Mouse (Mus musculus): Measurements from ENCODE around the gene Nodal. TPM values are rescaled to one million over a fixed set of nuclear protein-coding genes. Genes with fewer than 3 reads are reported as not detected.
A peak's percentile ranks its signal among the peaks of the same experiment; 100 is the strongest.
"Not testable (repeated sequence)": the region's sequence is repeated elsewhere in the genome, so short reads cannot be mapped to it uniquely, and the experiment has no call there.

The Nodal gene
- polyA plus RNA-seq, 1 experiment from 2014 or later: 0.30 TPM

GRCm38 (mm10) chr10:61443456-61443855, 25.7 kb downstream of the Nodal start:
- Histone ChIP-seq H3K9ac (no peak overlapping the region), H3K4me3 (no peak overlapping the region), H3K4me2 (no peak overlapping the region), H3K4me1 (replicated peaks) (peaks cover 51% of the 10 kb centered on the region), H3K27ac (replicated peaks) (no peak overlapping the region), H3K36me3 (no peaks in the 10 kb centered on the region), H3K9me3 (no peaks in the 10 kb centered on the region), H3K27me3 (no peaks in the 10 kb centered on the region)
- WGBS: 57% methylated on average over 6 of the region's 6 CpGs
- no peak for ATAC-seq (ENCODE audit: low FRiP score, low read depth)

GRCm38 (mm10) chr10:61443876-61444275, 26.1 kb downstream of the Nodal start:
- Histone ChIP-seq H3K36me3 (no peaks in the 10 kb centered on the region), H3K9ac (no peak overlapping the region), H3K27ac (replicated peaks) (no peak overlapping the region), H3K9me3 (no peaks in the 10 kb centered on the region), H3K27me3 (no peaks in the 10 kb centered on the region), H3K4me2 (no peak overlapping the region), H3K4me3 (no peak overlapping the region), H3K4me1 (replicated peaks) (peaks cover 56% of the 10 kb centered on the region)
- no peak for ATAC-seq (ENCODE audit: low FRiP score, low read depth)
- WGBS: 81% methylated on average over 1 of the region's 1 CpGs

GRCm38 (mm10) chr10:61445016-61445415, 27.2 kb downstream of the Nodal start:
- Histone ChIP-seq H3K27ac (replicated peaks) (no peak overlapping the region; the same call in 1 of the 2 replicates), H3K9ac (no peak overlapping the region), H3K4me1 (replicated peaks) (peaks cover 67% of the 10 kb centered on the region), H3K4me3 (no peak overlapping the region), H3K27me3 (no peaks in the 10 kb centered on the region), H3K36me3 (no peaks in the 10 kb centered on the region), H3K9me3 (no peaks in the 10 kb centered on the region), H3K4me2 (no peak overlapping the region)
- WGBS: 85% methylated on average over 3 of the region's 3 CpGs
- no peak for ATAC-seq (ENCODE audit: low FRiP score, low read depth)

- no peak for ATAC-seq (ENCODE audit: low FRiP score, low read depth)
- H3K4me2 ChIP-seq: no peak overlapping the region
- 69% methylated on average over 10 of the region's 10 CpGs for WGBS
- H3K4me3 ChIP-seq: no peak overlapping the region
- H3K4me1 ChIP-seq (replicated peaks): peaks cover 81% of the 10 kb centered on the region
- H3K9ac ChIP-seq: no peak overlapping the region
- no peaks in the 10 kb centered on the region for H3K36me3 ChIP-seq
- no peaks in the 10 kb centered on the region for H3K27me3 ChIP-seq
- H3K27ac ChIP-seq (replicated peaks): peak overlapping the region; percentile 31; the same call in 1 of the 2 replicates
- no peaks in the 10 kb centered on the region for H3K9me3 ChIP-seq
Observed at GRCm38 (mm10) chr10:61447581-61448353, 30.0 kb downstream of the Nodal start.

GRCm38 (mm10) chr10:61448834-61449233, 31.1 kb downstream of the Nodal start:
- Histone ChIP-seq H3K4me2 (no peak overlapping the region), H3K4me1 (replicated peaks) (peaks cover 73% of the 10 kb centered on the region), H3K9me3 (no peaks in the 10 kb centered on the region), H3K36me3 (no peaks in the 10 kb centered on the region), H3K9ac (no peak overlapping the region), H3K27me3 (no peaks in the 10 kb centered on the region), H3K4me3 (no peak overlapping the region), H3K27ac (replicated peaks) (peak overlapping the region; percentile 31; the same call in 1 of the 2 replicates)
- WGBS: 85% methylated on average over 3 of the region's 3 CpGs
- ATAC-seq (ENCODE audit: low FRiP score, low read depth): no peak

- H3K4me1 ChIP-seq (replicated peaks): peaks cover 50% of the 10 kb centered on the region
- peak overlapping the region; percentile 75; the same call in 1 of the 2 replicates for H3K27ac ChIP-seq (replicated peaks)
Observed at GRCm38 (mm10) chr10:61451463-61451930, 33.7 kb downstream of the Nodal start.

GRCm38 (mm10) chr10:61451931-61452617, 34.3 kb downstream of the Nodal start:
- ATAC-seq (ENCODE audit: low FRiP score, low read depth): peak; percentile 75
- under 1% methylated on average over 38 of the region's 62 CpGs for WGBS

More at GRCm38 (mm10) chr10:61451463-61451930, 33.7 kb downstream of the Nodal start:
- H3K27me3 ChIP-seq: no peaks in the 10 kb centered on the region
- no peak for ATAC-seq (ENCODE audit: low FRiP score, low read depth)
- peak overlapping the region; percentile 69 for H3K9ac ChIP-seq
- H3K4me3 ChIP-seq: peak overlapping the region; percentile 67
- H3K4me2 ChIP-seq: peak overlapping the region; percentile 92
- WGBS: 7% methylated on average over 8 of the region's 8 CpGs
- no peaks in the 10 kb centered on the region for H3K9me3 ChIP-seq
- H3K36me3 ChIP-seq: no peaks in the 10 kb centered on the region

GRCm38 (mm10) chr10:61452645-61453044, 34.9 kb downstream of the Nodal start, which contains the start of gene Eif4ebp2:
TSS of gene Eif4ebp2 (minus strand) at chr10:61452661.
- Histone ChIP-seq H3K27ac (replicated peaks) (peak within 1 kb of the TSS; percentile 75), H3K4me3 (peak within 1 kb of the TSS; percentile 67), H3K4me1 (replicated peaks) (peaks cover 39% of the 10 kb centered on the region), H3K27me3 (no peaks in the 10 kb centered on the region), H3K9ac (peak within 1 kb of the TSS; percentile 69), H3K9me3 (no peaks in the 10 kb centered on the region), H3K4me2 (peak within 1 kb of the TSS; percentile 92), H3K36me3 (no peaks in the 10 kb centered on the region)
- WGBS: 0% methylated on average over 19 of the region's 36 CpGs
- peak; percentile 98 for ATAC-seq (ENCODE audit: low FRiP score, low read depth)

More at GRCm38 (mm10) chr10:61451931-61452617, 34.3 kb downstream of the Nodal start:
- peak overlapping the region; percentile 75 for H3K27ac ChIP-seq (replicated peaks)
- H3K27me3 ChIP-seq: no peaks in the 10 kb centered on the region
- H3K9ac ChIP-seq: peak overlapping the region; percentile 69
- H3K4me1 ChIP-seq (replicated peaks): peaks cover 45% of the 10 kb centered on the region
- H3K4me2 ChIP-seq: peak overlapping the region; percentile 92
- H3K9me3 ChIP-seq: no peaks in the 10 kb centered on the region
- peak overlapping the region; percentile 67 for H3K4me3 ChIP-seq
- H3K36me3 ChIP-seq: no peaks in the 10 kb centered on the region

GRCm38 (mm10) chr10:61453171-61453570, 35.4 kb downstream of the Nodal start:
- not testable (repeated sequence) for H3K9me3 ChIP-seq; H3K9ac ChIP-seq; H3K36me3 ChIP-seq; H3K27me3 ChIP-seq; ATAC-seq (ENCODE audit: low FRiP score, low read depth); H3K27ac ChIP-seq (replicated peaks)
- 72% methylated on average over 3 of the region's 3 CpGs for WGBS
- H3K4me3 ChIP-seq: 0 out of 2 replicates have a peak overlapping the region, but pooled peaks have one; percentile 67
- H3K4me2 ChIP-seq: peak overlapping the region; percentile 92
- H3K4me1 ChIP-seq (replicated peaks): peaks cover 35% of the 10 kb centered on the region

- Histone ChIP-seq H3K4me3 (no peak overlapping the region), H3K4me2 (no peak overlapping the region), H3K4me1 (replicated peaks) (no peaks in the 10 kb centered on the region), H3K9me3 (no peaks in the 10 kb centered on the region), H3K27me3 (no peaks in the 10 kb centered on the region), H3K9ac (no peak overlapping the region), H3K36me3 (no peaks in the 10 kb centered on the region), H3K27ac (replicated peaks) (no peak overlapping the region)
- ATAC-seq (ENCODE audit: low FRiP score, low read depth): no peak
- whole genome bisulfite sequencing: 72% methylated on average over 3 of the region's 3 CpGs
Observed at GRCm38 (mm10) chr10:61457182-61457581, 39.4 kb downstream of the Nodal start.

- H3K9ac ChIP-seq: no peak overlapping the region
- H3K27me3 ChIP-seq: no peaks in the 10 kb centered on the region
- no peaks in the 10 kb centered on the region for H3K4me1 ChIP-seq (replicated peaks)
- H3K36me3 ChIP-seq: no peaks in the 10 kb centered on the region
- H3K27ac ChIP-seq (replicated peaks): no peak overlapping the region
- ATAC-seq (ENCODE audit: low FRiP score, low read depth): no peak
- H3K9me3 ChIP-seq: no peaks in the 10 kb centered on the region
- H3K4me2 ChIP-seq: no peak overlapping the region
- no peak overlapping the region for H3K4me3 ChIP-seq
- WGBS: 86% methylated on average over 4 of the region's 4 CpGs
Observed at GRCm38 (mm10) chr10:61465009-61465408, 47.2 kb downstream of the Nodal start.

- Histone ChIP-seq H3K9ac (no peak overlapping the region), H3K4me1 (replicated peaks) (no peaks in the 10 kb centered on the region), H3K27me3 (no peaks in the 10 kb centered on the region), H3K4me3 (no peak overlapping the region), H3K4me2 (no peak overlapping the region), H3K9me3 (no peaks in the 10 kb centered on the region), H3K36me3 (no peaks in the 10 kb centered on the region), H3K27ac (replicated peaks) (no peak overlapping the region)
- 75% methylated on average over 8 of the region's 8 CpGs for WGBS
- ATAC-seq (ENCODE audit: low FRiP score, low read depth): no peak
Observed at GRCm38 (mm10) chr10:61466242-61466641, 48.5 kb downstream of the Nodal start.
